Mouse (Mus musculus): Measurements from ENCODE around the gene Mrps5.

DNA sequence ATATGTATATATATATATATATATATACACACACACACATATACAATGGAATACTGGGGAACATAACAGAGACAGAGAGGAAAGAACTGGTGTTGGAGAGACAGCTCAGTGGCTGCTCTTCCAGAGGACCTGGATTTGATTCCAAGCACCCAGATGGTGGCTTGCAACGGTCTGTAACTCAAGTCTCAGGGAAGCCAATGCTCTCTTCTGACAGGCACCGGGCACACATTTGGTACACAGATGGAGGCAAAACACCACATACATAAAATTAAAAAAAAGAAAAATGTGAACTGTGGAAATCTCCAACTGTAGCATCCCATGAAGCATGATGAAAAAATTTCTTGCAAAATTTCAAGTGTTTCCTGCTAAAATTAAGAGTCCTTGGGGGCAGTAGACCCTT is 37.8 kb downstream of the Mrps5 start:
- TF ChIP-seq MAFK (IDR thresholded peaks at IDR 0.05; ENCODE audit: borderline replicate concordance, low read depth, low read length), result no peak
- TF ChIP-seq POLR2A (IDR thresholded peaks at IDR 0.05; ENCODE audit: control insufficient read depth in 1 of 2, insufficient read depth in 1 of 2, low read depth in 1 of 2, low read length in 2 of 2, poor library complexity in 1 of 2), result no peak
- no peak for TF ChIP-seq CTCF (IDR thresholded peaks at IDR 0.05 in 2 of 3, conservative IDR thresholded peaks at IDR 0.05 in 1 of 3; ENCODE audit: control insufficient read depth in 1 of 3, insufficient read depth in 1 of 3, low read depth in 2 of 3, low read length in 3 of 3, poor library complexity in 1 of 3, severe bottlenecking in 1 of 3)
- TF ChIP-seq E2F4 (IDR thresholded peaks at IDR 0.05; ENCODE audit: borderline replicate concordance, low read depth, low read length), result no peak
- no peak for TF ChIP-seq ZNF384 (IDR thresholded peaks at IDR 0.05; ENCODE audit: low read depth, low read length)
- no peak for TF ChIP-seq SMC3 (IDR thresholded peaks at IDR 0.05; ENCODE audit: low read depth, low read length)
- TF ChIP-seq TBP (IDR thresholded peaks at IDR 0.05; ENCODE audit: low read depth, low read length), result no peak
- TF ChIP-seq EP300 (IDR thresholded peaks at IDR 0.05; ENCODE audit: low read depth in 1 of 2, low read length in 2 of 2), result no peak
- TF ChIP-seq MAX (IDR thresholded peaks at IDR 0.05; ENCODE audit: low read length), result no peak
- no peak for TF ChIP-seq NELFE (IDR thresholded peaks at IDR 0.05; ENCODE audit: low read depth, low read length)
- no peak for TF ChIP-seq MYB (IDR thresholded peaks at IDR 0.05; ENCODE audit: low read depth, low read length)
- no peak for TF ChIP-seq MAZ (IDR thresholded peaks at IDR 0.05; ENCODE audit: low read depth, low read length)

All from MEL (cell line).